ENCODE assay signal across 8 mouse cellular contexts in the genomic region with DNA sequence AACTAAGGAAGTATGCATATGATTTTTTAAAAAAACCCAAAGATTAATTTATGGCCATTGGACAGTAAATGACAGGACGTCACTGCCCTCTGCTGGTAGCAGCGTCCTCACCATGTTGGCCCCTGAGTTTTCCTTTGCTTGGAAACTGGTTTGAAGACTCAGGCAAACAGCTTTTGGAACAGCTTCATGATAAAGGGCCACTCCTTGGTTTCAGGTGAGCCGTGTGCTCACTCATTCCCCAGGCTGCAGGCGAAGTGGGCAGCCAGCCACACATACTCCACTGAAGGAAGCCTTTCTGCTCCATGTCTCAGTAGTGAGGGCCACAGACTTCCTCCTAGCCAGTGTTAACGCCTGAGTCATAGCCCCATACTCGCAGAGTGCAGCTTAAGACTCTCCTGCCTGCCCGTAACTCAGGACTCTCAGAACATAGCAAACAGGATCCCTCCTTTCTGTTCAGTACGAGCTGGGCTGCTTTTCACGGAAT.
DNase-seq lines count a peak whose midpoint lies in the region; ATAC-seq and TF ChIP-seq lines count a peak whose summit lies in the region.

No protein-coding gene starts in this region.

- no peak overlapping the region for H3K4me3 ChIP-seq in neural tube, embryonic 15.5 days (replicated peaks)
- no peak overlapping the region for H3K4me3 ChIP-seq in bone marrow, adult 2 months (replicated peaks; ENCODE audit: control insufficient read depth, low read depth, low read length)

- H3K9me3 ChIP-seq in neural tube, embryonic 15.5 days (replicated peaks), result no peaks in the 10 kb centered on the region

- no peak for TF ChIP-seq POLR2A in bone marrow, adult 2 months (IDR thresholded peaks at IDR 0.05; ENCODE audit: borderline replicate concordance, control insufficient read depth, low read depth, low read length)

- intact Hi-C loops in left cerebral cortex, postnatal 4 days (cut with DNase I), result loop anchor here (2.0 kb wide), 1 partner anchor 213 kb away; no protein-coding TSS in a partner anchor

- TF ChIP-seq CTCF in bone marrow, adult 2 months (IDR thresholded peaks at IDR 0.05; ENCODE audit: control insufficient read depth, insufficient read depth, low read length), result peak; percentile 79

- H3K9ac ChIP-seq in neural tube, embryonic 15.5 days (replicated peaks), result no peak overlapping the region

- 0 out of 2 replicates have a peak, but pooled peaks cover 2% of the 10 kb centered on the region for H3K27me3 ChIP-seq in neural tube, embryonic 15.5 days (replicated peaks)

- 0 out of 2 replicates have a peak, but pooled peaks cover 2% of the 10 kb centered on the region for H3K4me1 ChIP-seq in neural tube, embryonic 15.5 days
- H3K4me1 ChIP-seq in bone marrow, adult 2 months (ENCODE audit: control insufficient read depth, insufficient read depth, low read length), result no peaks in the 10 kb centered on the region

- no peak overlapping the region for H3K27ac ChIP-seq in neural tube, embryonic 15.5 days (replicated peaks)
- no peak overlapping the region for H3K27ac ChIP-seq in bone marrow, adult 2 months (ENCODE audit: control insufficient read depth, insufficient read depth, low read depth, low read length, poor library complexity)

- no peak for ATAC-seq in neural tube, embryonic 15.5 days (ENCODE audit: low FRiP score)
- peak; percentile 85 for ATAC-seq in erythroblast, adult 5-6 weeks (replicated peaks; ENCODE audit: low FRiP score, poor library complexity, severe bottlenecking)
- peak; percentile 71 for ATAC-seq in monocyte, adult 5-6 weeks (replicated peaks; ENCODE audit: insufficient number of reproducible peaks, low FRiP score, low TSS enrichment, poor library complexity, severe bottlenecking)

- 49% methylated on average over 9 of the region's 9 CpGs for WGBS in neural tube, embryonic 15.5 days
- WGBS in bone marrow, adult 2 months, result 5% methylated on average over 9 of the region's 9 CpGs

- H3K4me2 ChIP-seq in neural tube, embryonic 15.5 days, result no peak overlapping the region

- peak; percentile 66 for DNase-seq in neural tube, embryonic 10.5 days (ENCODE audit: extremely low spot score, low spot score)
- DNase-seq in kidney, adult 11 months, result peak; percentile 14
- peak; percentile 81 for DNase-seq in left cerebral cortex, postnatal 4 days
- peak; percentile 72 for DNase-seq in thymus, postnatal 0 days (ENCODE audit: low spot score)

- H3K36me3 ChIP-seq in neural tube, embryonic 15.5 days, result no peaks in the 10 kb centered on the region

Comparison
In these comparisons a context has a peak if more than half of its experiments do, and no peak if none do; other contexts are left out.
1. DNase-seq: peak in every context shown above with its lines; median percentile 81 in left cerebral cortex, postnatal 4 days; 72 in thymus, postnatal 0 days; 66 in neural tube, embryonic 10.5 days; 14 in kidney, adult 11 months.